Mouse (Mus musculus) embryonic facial prominence, embryonic 13.5 days (tissue): ENCODE results near the gene Cdkn2aipnl. TPM values are rescaled to one million over a fixed set of nuclear protein-coding genes. Genes with fewer than 3 reads are reported as not detected.

Experiments used
- ATAC-seq: fragments of 200-750 bp; cut with Nextera tagmentation; 2 replicates; pipeline ENCODE4 v1.8.0; 2017; ENCODE audit warnings: low read depth; ENCODE audit not compliant: insufficient number of reproducible peaks, insufficient read depth, low FRiP score, low TSS enrichment
- H3K27ac ChIP-seq: fragments of 300-500 bp; sonication (generic); 2 replicates; pipeline ENCODE4 v1.5.1; 2015; ENCODE audit warnings: moderate library complexity, mild to moderate bottlenecking, inconsistent platforms
- H3K27me3 ChIP-seq: fragments of 300-500 bp; sonication (generic); 2 replicates; pipeline ENCODE4 v1.6.1; 2015; ENCODE audit warnings: mild to moderate bottlenecking, inconsistent platforms
- H3K36me3 ChIP-seq: fragments of 300-500 bp; sonication (generic); 2 replicates; pipeline ENCODE4 v1.6.1; 2015; ENCODE audit warnings: mild to moderate bottlenecking, inconsistent platforms
- H3K4me1 ChIP-seq: fragments of 300-500 bp; sonication (generic); 2 replicates; pipeline ENCODE4 v1.6.1; 2015; ENCODE audit warnings: inconsistent platforms
- H3K4me2 ChIP-seq: fragments of 300-500 bp; sonication (generic); 2 replicates; pipeline ENCODE4 v1.6.1; 2015; ENCODE audit warnings: moderate library complexity, mild to moderate bottlenecking, inconsistent platforms
- H3K4me3 ChIP-seq: fragments of 300-500 bp; sonication (generic); 2 replicates; pipeline ENCODE4 v1.5.1; 2015; ENCODE audit warnings: mild to moderate bottlenecking, inconsistent platforms
- H3K9ac ChIP-seq: fragments of 300-500 bp; sonication (generic); 2 replicates; pipeline ENCODE4 v1.6.1; 2015; ENCODE audit warnings: mild to moderate bottlenecking, inconsistent platforms
- H3K9me3 ChIP-seq: fragments of 300-500 bp; sonication (generic); 2 replicates; pipeline ENCODE4 v1.6.1; 2016; ENCODE audit warnings: inconsistent platforms
- whole genome bisulfite sequencing: fragments of 180-500 bp; shearing (Covaris S2); methylation state at CpG from one replicate; pipeline ENCODE4 v1.1.7; 2015; ENCODE audit warnings: mixed read lengths; 5-methylcytosine and 5-hydroxymethylcytosine counted together
- polyA plus RNA-seq: library from polyadenylated mRNA; unstranded; fragments of >200 nt; fragmentation: Nextera tagmentation; extraction: Ambion mirVana; gene quantifications from 2 replicates; pipeline ENCODE4 v1.2.1, GENCODE M21; 2015

Gene Cdkn2aipnl
- polyA plus RNA-seq, 1 experiment from 2014 or later = 104 TPM

GRCm38 (mm10) chr11:52018217-52018616, 50.8 kb downstream of the Cdkn2aipnl start:
- Histone ChIP-seq H3K9ac (no peak overlapping the region), H3K4me2 (no peak overlapping the region), H3K36me3 (peaks cover 6% of the 10 kb centered on the region; the same call in 1 of the 2 replicates), H3K9me3 (no peaks in the 10 kb centered on the region), H3K4me3 (no peak overlapping the region), H3K4me1 (no peaks in the 10 kb centered on the region), H3K27ac (no peak overlapping the region), H3K27me3 (no peaks in the 10 kb centered on the region)
- WGBS = 86% methylated on average over 9 of the region's 9 CpGs
- no peak for ATAC-seq

Other genes with a start within 250 kb of the Cdkn2aipnl start
- gene Sec24a, start 204.0 kb upstream of the Cdkn2aipnl start, polyA plus RNA-seq = 15.3 and 18.3 TPM in 2 replicates
- 89.3 and 96.5 TPM in 2 replicates for gene Sar1b, start 204.0 kb upstream of the Cdkn2aipnl start, polyA plus RNA-seq
- 2.7 and 3.1 TPM in 2 replicates for gene Jade2, start 110.0 kb upstream of the Cdkn2aipnl start, polyA plus RNA-seq
- 233 and 245 TPM in 2 replicates for gene Ube2b, start 33.1 kb downstream of the Cdkn2aipnl start, polyA plus RNA-seq
- 13.4 and 13.9 TPM in 2 replicates for gene Cdkl3, start 36.6 kb downstream of the Cdkn2aipnl start, polyA plus RNA-seq
- 83.5 and 90.8 TPM in 2 replicates for gene Ppp2ca, start 131.0 kb downstream of the Cdkn2aipnl start, polyA plus RNA-seq
- not detected in 2 replicates for gene Olfr1373, start 177.9 kb downstream of the Cdkn2aipnl start, polyA plus RNA-seq
- gene Olfr1371, start 246.3 kb downstream of the Cdkn2aipnl start, polyA plus RNA-seq = not detected in 2 replicates